Mouse (Mus musculus) myocyte (in vitro differentiated cells): ENCODE data around the gene Entpd6. TPM values are rescaled to one million over a fixed set of nuclear protein-coding genes. Genes with fewer than 3 reads are reported as not detected.
A peak's percentile ranks its signal among the peaks of the same experiment; 100 is the strongest.

Experiments
- H3K27me3 ChIP-seq: one replicate; pipeline ENCODE4 v1.6.1; 2011; ENCODE audit not compliant: control insufficient read depth, insufficient read depth, insufficient read length
- H3K36me3 ChIP-seq: one replicate; pipeline ENCODE4 v1.6.1; 2011; ENCODE audit not compliant: control insufficient read depth, insufficient read depth
- H3K4me2 ChIP-seq: one replicate; pipeline ENCODE4 v1.6.1; 2011; ENCODE audit warnings: low read depth, control low read depth
- H3K4me3 ChIP-seq: one replicate; pipeline ENCODE4 v1.5.1; 2011; ENCODE audit warnings: mild to moderate bottlenecking, control low read depth, moderate library complexity
- H3K79me2 ChIP-seq: one replicate; pipeline ENCODE4 v1.6.1; 2011; ENCODE audit not compliant: control insufficient read depth, insufficient read depth
- H3ac ChIP-seq: one replicate; pipeline ENCODE4 v1.6.1; 2011; ENCODE audit not compliant: control insufficient read depth, insufficient read length
- CEBPB ChIP-seq: IDR thresholded peaks from 2 replicates; pipeline ENCODE4 v1.6.1; 2011; ENCODE audit warnings: mild to moderate bottlenecking, moderate library complexity; ENCODE audit not compliant: poor library complexity, insufficient read depth, severe bottlenecking
- E2F4 ChIP-seq: IDR thresholded peaks from one replicate; pipeline ENCODE4 v1.6.1; 2011; ENCODE audit warnings: mild to moderate bottlenecking, control low read depth, moderate library complexity; ENCODE audit not compliant: insufficient read depth
- MAX ChIP-seq: IDR thresholded peaks from one replicate; pipeline ENCODE4 v1.6.1; 2011; ENCODE audit warnings: low read depth, mild to moderate bottlenecking, control low read depth
- MYOD1 ChIP-seq, 3 experiments: IDR thresholded peaks; one replicate each; pipeline ENCODE4 v1.6.1; 2011; ENCODE audit warnings: control low read depth in 2 of 3, low read depth in 2 of 3, mild to moderate bottlenecking in 2 of 3, moderate library complexity in 1 of 3; ENCODE audit not compliant: insufficient read length in 2 of 3, control insufficient read depth in 1 of 3
- MYOG ChIP-seq, 3 experiments: IDR thresholded peaks; one replicate each; pipeline ENCODE4 v1.6.1; 2011; ENCODE audit warnings: control low read depth in 2 of 3, low read depth in 2 of 3, mild to moderate bottlenecking in 2 of 3; ENCODE audit not compliant: insufficient read length in 2 of 3, control insufficient read depth in 1 of 3, insufficient read depth in 1 of 3
- POLR2A ChIP-seq: IDR thresholded peaks from one replicate; pipeline ENCODE4 v1.6.1; 2011; ENCODE audit warnings: low read depth, mild to moderate bottlenecking, control low read depth, moderate library complexity; ENCODE audit not compliant: insufficient read length
- POLR2AphosphoS2 ChIP-seq: IDR thresholded peaks from one replicate; pipeline ENCODE4 v1.6.1; 2011; ENCODE audit warnings: low read depth, control low read depth; ENCODE audit not compliant: insufficient read length
- REST ChIP-seq: IDR thresholded peaks from one replicate; pipeline ENCODE4 v1.6.1; 2011; ENCODE audit warnings: mild to moderate bottlenecking, control low read depth, moderate library complexity; ENCODE audit not compliant: insufficient read depth, insufficient read length
- SRF ChIP-seq: IDR thresholded peaks from one replicate; pipeline ENCODE4 v1.6.1; 2011; ENCODE audit warnings: low read depth; ENCODE audit not compliant: control insufficient read depth, insufficient read length
- TCF12 ChIP-seq: IDR thresholded peaks from one replicate; pipeline ENCODE4 v1.6.1; 2011; ENCODE audit warnings: mild to moderate bottlenecking, control low read depth; ENCODE audit not compliant: poor library complexity, insufficient read depth, severe bottlenecking
- TCF3 ChIP-seq: IDR thresholded peaks from one replicate; pipeline ENCODE4 v1.6.1; 2011; ENCODE audit warnings: low read depth, control low read depth; ENCODE audit not compliant: insufficient read length
- USF1 ChIP-seq: IDR thresholded peaks from one replicate; pipeline ENCODE4 v1.6.1; 2011; ENCODE audit warnings: low read depth, mild to moderate bottlenecking, control low read depth, moderate library complexity
- polyA plus RNA-seq: library from polyadenylated mRNA; unstranded; fragments of >200 nt; fragmentation: generic; extraction: Trizol; gene quantifications from one replicate; pipeline ENCODE4 v1.2.1, GENCODE M21; 2012; ENCODE audit warnings: missing spikeins

Entpd6 gene
- polyA plus RNA-seq, 1 experiment: 8.8 TPM

DNA sequence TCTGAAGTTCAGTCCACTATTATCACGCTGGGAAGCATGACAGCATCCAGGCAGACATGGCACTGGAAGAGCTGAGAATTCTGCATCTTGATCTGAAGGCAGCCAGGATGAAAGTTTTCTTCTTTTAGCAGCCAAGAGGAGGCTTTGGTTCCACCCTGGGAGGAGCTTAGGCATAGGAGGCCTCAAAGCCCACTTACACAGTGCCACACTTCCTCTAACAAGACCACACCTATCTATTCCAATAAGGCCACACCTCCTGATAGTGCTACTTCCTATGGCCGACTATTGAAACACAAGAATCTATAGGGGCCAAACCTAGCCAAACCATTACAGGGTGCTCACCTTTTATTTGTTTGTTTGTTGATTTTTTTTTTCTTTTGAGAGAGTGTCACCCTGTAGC is 34.0 kb downstream of the Entpd6 start:
- Histone ChIP-seq H3K36me3 (no peaks in the 10 kb centered on the region), H3ac (no peak overlapping the region), H3K79me2 (no peaks in the 10 kb centered on the region), H3K4me3 (no peak overlapping the region), H3K4me2 (no peak overlapping the region), H3K27me3 (no peaks in the 10 kb centered on the region)
- no peak for TF ChIP-seq POLR2AphosphoS2
- TF ChIP-seq TCF3: no peak
- no peak for TF ChIP-seq CEBPB
- TF ChIP-seq MAX: no peak
- no peak for TF ChIP-seq MYOD1 (IDR thresholded peaks at IDR 0.05; ENCODE audit: control insufficient read depth in 1 of 3, insufficient read length in 2 of 3, low read depth in 2 of 3)
- TF ChIP-seq POLR2A: no peak
- no peak for TF ChIP-seq E2F4
- TF ChIP-seq USF1: no peak
- TF ChIP-seq TCF12: no peak
- TF ChIP-seq MYOG (IDR thresholded peaks at IDR 0.05; ENCODE audit: control insufficient read depth in 1 of 3, insufficient read depth in 1 of 3, insufficient read length in 2 of 3, low read depth in 2 of 3): no peak
- no peak for TF ChIP-seq REST
- TF ChIP-seq SRF: no peak

DNA sequence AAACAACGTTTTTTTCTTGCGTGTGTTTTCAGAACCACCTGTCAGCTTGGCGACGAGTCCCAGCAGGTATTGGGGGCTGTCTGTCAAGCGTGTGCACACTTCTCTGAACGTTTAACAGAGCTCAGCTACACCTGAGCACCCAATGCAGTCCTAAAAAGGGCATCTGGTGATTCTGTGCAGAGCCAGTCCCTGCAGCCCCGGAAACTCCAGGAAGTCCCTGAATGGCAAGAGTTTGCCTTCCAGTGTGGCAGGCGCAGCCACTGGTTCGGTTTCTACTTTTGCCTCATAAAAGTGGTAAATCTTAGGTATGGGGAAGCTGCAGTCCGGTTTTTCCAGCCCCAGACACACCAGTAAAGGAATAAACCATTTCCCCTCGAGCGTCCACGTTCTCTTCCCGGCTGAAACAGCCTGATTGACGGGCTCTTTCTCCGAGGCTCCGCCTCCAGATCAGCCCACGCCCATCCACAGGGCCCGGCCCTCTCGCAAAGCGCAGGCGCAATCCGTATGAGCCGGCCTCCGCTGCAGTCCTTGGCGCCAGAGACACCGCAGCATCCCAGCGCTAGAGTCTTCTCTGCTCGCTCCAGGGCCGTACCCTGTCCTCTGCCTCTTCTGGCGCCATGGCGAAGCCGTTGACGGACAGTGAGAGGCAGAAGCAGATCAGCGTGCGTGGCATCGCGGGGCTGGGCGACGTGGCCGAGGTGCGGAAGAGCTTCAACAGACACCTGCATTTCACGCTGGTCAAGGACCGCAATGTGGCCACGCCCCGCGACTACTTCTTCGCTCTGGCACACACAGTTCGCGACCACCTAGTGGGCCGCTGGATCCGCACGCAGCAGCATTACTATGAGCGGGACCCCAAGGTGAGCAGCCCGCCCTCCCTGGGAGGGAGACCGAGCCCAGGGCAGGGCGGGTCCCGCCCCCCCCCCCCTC is 37.7 kb downstream of the Entpd6 start, which contains the start of gene Pygb:
Pygb (plus strand) TSS at position 485 of the 930 bp plus-strand sequence.
- no peaks in the 10 kb centered on the region for H3K79me2 ChIP-seq
- peak within 1 kb of the TSS; percentile 78 for H3K4me2 ChIP-seq
- H3K36me3 ChIP-seq: no peaks in the 10 kb centered on the region
- TF ChIP-seq E2F4: no peak
- peak; percentile 87 for TF ChIP-seq POLR2A
- TF ChIP-seq TCF3: no peak
- peak; percentile 67 for TF ChIP-seq SRF
- peak; percentile 88 for TF ChIP-seq POLR2AphosphoS2
- H3ac ChIP-seq: peak within 1 kb of the TSS; percentile 3
- H3K4me3 ChIP-seq: peak within 1 kb of the TSS; percentile 74
- H3K27me3 ChIP-seq: no peaks in the 10 kb centered on the region

DNA sequence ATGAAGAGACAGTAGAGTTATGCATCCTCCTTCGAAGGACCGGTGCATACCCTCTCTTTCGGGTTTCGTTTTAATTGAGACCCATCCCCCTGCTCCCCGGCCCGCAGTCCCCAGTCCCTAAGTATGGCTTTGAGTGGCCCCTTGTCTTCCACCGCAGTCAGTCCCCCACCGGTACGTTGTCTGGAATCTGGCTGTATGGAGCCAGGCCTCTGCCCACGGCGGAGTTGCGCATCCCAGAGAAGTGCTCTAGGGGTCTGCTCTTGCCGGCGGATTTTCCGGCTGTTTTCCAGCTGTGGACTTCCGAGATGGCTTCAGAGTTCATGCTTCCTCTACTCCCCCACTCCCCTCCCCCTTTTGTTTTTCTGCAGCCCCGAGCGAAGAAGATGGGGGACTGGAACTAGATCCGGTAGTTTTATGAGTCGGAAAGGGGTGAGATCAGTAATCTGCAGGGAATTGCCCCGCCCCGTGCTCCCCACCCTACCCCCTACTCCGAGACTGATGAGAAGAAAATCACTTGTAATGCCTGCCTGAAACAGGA is 38.5 kb downstream of the Entpd6 start:
- Histone ChIP-seq H3K4me2 (peak overlapping the region; percentile 78), H3K4me3 (peak overlapping the region; percentile 74), H3ac (peak overlapping the region; percentile 3), H3K27me3 (no peaks in the 10 kb centered on the region), H3K79me2 (no peaks in the 10 kb centered on the region), H3K36me3 (no peaks in the 10 kb centered on the region)
- TF ChIP-seq TCF3: no peak
- no peak for TF ChIP-seq CEBPB
- no peak for TF ChIP-seq REST
- TF ChIP-seq E2F4: no peak
- no peak for TF ChIP-seq TCF12
- no peak for TF ChIP-seq MYOG (IDR thresholded peaks at IDR 0.05; ENCODE audit: control insufficient read depth in 1 of 3, insufficient read depth in 1 of 3, insufficient read length in 2 of 3, low read depth in 2 of 3)
- no peak for TF ChIP-seq MYOD1 (IDR thresholded peaks at IDR 0.05; ENCODE audit: control insufficient read depth in 1 of 3, insufficient read length in 2 of 3, low read depth in 2 of 3)
- TF ChIP-seq USF1: no peak
- no peak for TF ChIP-seq POLR2AphosphoS2
- no peak for TF ChIP-seq POLR2A
- no peak for TF ChIP-seq SRF

DNA sequence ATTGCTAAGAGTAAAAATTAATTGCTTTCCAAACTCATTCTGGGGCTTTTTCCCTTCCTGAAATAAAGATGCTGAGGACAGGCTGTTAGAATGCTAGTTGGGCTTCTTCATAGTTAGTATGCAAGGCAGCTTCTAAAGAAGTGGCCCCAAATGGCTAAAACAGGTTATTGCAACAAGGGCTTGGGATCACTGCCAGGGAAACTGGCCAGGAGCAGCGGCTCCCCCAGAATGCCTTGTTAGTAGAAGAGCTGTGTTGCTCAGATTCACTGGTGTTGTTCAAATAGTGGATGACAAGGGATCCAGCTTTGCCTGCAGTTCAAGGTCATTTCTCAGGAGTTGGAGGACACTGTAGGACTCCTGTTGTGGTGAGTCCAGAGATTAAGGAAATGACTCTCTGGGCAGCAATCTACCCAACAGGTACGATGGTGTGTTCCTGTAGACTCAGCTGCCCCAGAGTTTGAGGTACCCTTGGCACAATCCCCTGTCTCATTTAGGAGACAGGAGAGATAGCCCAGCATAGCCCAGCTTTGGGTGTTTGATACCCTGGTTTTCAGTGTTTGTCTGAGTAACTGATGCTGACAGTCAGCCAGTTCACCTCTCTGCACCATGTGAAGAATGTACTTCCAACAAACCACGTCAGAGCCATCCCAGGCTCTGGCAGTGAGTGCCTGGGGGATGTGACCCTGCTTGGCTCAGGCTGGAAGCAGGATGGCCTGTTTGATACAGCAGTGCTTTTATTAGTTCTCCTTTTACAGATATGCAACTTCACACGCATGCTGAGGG is 40.1 kb downstream of the Entpd6 start:
- no peak overlapping the region for H3K4me3 ChIP-seq
- no peak overlapping the region for H3ac ChIP-seq
- H3K27me3 ChIP-seq: no peaks in the 10 kb centered on the region
- H3K79me2 ChIP-seq: no peaks in the 10 kb centered on the region
- no peak for TF ChIP-seq CEBPB
- TF ChIP-seq REST: no peak
- no peak for TF ChIP-seq USF1
- no peak for TF ChIP-seq MAX
- no peak for TF ChIP-seq SRF
- TF ChIP-seq POLR2AphosphoS2: no peak
- TF ChIP-seq E2F4: no peak
- TF ChIP-seq POLR2A: no peak
- TF ChIP-seq MYOG (IDR thresholded peaks at IDR 0.05; ENCODE audit: control insufficient read depth in 1 of 3, insufficient read depth in 1 of 3, insufficient read length in 2 of 3, low read depth in 2 of 3): no peak
- TF ChIP-seq TCF3: no peak
- TF ChIP-seq TCF12: no peak
- no peak for TF ChIP-seq MYOD1 (IDR thresholded peaks at IDR 0.05; ENCODE audit: control insufficient read depth in 1 of 3, insufficient read length in 2 of 3, low read depth in 2 of 3)
- no peaks in the 10 kb centered on the region for H3K36me3 ChIP-seq
- no peak overlapping the region for H3K4me2 ChIP-seq
